Mouse (Mus musculus) megakaryocyte, embryonic 14.5 days (primary cell): ENCODE measurements around the gene Knstrn.

Experiments
- FLI1 ChIP-seq: IDR thresholded peaks from 2 replicates; pipeline ENCODE4 v1.6.1; 2012; ENCODE audit warnings: low read length, inconsistent platforms, mixed read lengths
- GATA1 ChIP-seq: IDR thresholded peaks from 3 replicates; pipeline ENCODE4 v1.6.1; 2012; ENCODE audit warnings: mixed read lengths, low read length, inconsistent platforms, borderline replicate concordance

GRCm38 (mm10) chr2:118834061-118834460 is 20.3 kb downstream of the Knstrn start:
- TF ChIP-seq GATA1, result no peak
- no peak for TF ChIP-seq FLI1
